8 mouse cellular contexts compared by ENCODE assay signal in genomic region chr12:101912626-101913490, GRCm38 (mm10). TPM values are rescaled to one million over a fixed set of nuclear protein-coding genes. Genes with fewer than 3 reads are reported as not detected.
DNase-seq lines count a peak whose midpoint lies in the region; ATAC-seq and TF ChIP-seq lines count a peak whose summit lies in the region.

Gene Trip11, minus strand, starts transcription at chr12:101913267.

- DNase-seq in CH12.LX (ENCODE audit: extremely low read depth): peak; percentile 88
- DNase-seq in c-Kit-positive CD71-negative TER-119-negative erythroid progenitor cells, embryonic 14.5 days (ENCODE audit: low read depth): peak; percentile 85
- DNase-seq in forebrain, embryonic 11.5 days (ENCODE audit: low spot score): peak; percentile 90
- peak; percentile 94 to 96 for DNase-seq in kidney, postnatal 25 days
- DNase-seq in liver, embryonic 13.5 days: peak; percentile 83
- peak; percentile 86 to 91 for DNase-seq in natural killer cell, adult 2 months (ENCODE audit: low spot score in 2 of 2)

- dilution Hi-C loops in CH12.LX (cut with MboI; ENCODE audit: extremely low pct_ligation_motif_present, extremely low pct_unique_long_range_greater_than_20kb, low sequenced_read_pairs): no loop called here

- H3K27ac ChIP-seq in CH12.LX (ENCODE audit: insufficient read depth, low read depth): peak within 1 kb of the TSS; percentile 57
- H3K27ac ChIP-seq in forebrain, embryonic 11.5 days (ENCODE audit: low read depth, low read length): peak within 1 kb of the TSS; percentile 37; the same call in 1 of the 2 replicates
- H3K27ac ChIP-seq in heart, embryonic 16.5 days (ENCODE audit: low read length): peak within 1 kb of the TSS; percentile 93
- peak within 1 kb of the TSS; percentile 76 for H3K27ac ChIP-seq in liver, embryonic 13.5 days
- H3K27ac ChIP-seq in stomach, embryonic 14.5 days (ENCODE audit: low read length): peak within 1 kb of the TSS; percentile 85

- H3K79me2 ChIP-seq in CH12.LX (replicated peaks; ENCODE audit: control insufficient read depth, extremely low read depth, insufficient read depth, poor library complexity, severe bottlenecking): peaks cover 37% of the 10 kb centered on the region

- peak; percentile 89 for TF ChIP-seq POLR2A in CH12.LX (IDR thresholded peaks at IDR 0.05; ENCODE audit: low read depth, low read length)

- peak; percentile 96 for ATAC-seq in forebrain, embryonic 11.5 days (replicated peaks; ENCODE audit: low FRiP score)
- ATAC-seq in heart, embryonic 16.5 days (replicated peaks; ENCODE audit: extremely low read depth, insufficient read depth, low FRiP score): peak; percentile 95
- ATAC-seq in liver, embryonic 13.5 days (ENCODE audit: low read depth): peak; percentile 97
- peak; percentile 96 for ATAC-seq in stomach, embryonic 14.5 days (ENCODE audit: insufficient number of reproducible peaks, insufficient read depth, low FRiP score, low read depth)

- peaks cover 7 to 21% of the 10 kb centered on the region in 2 experiments; a peak in 3 of 4 replicates for H3K4me1 ChIP-seq in CH12.LX (ENCODE audit: control insufficient read depth in 1 of 2, insufficient read depth in 2 of 2)
- H3K4me1 ChIP-seq in forebrain, embryonic 11.5 days (replicated peaks; ENCODE audit: control insufficient read depth, insufficient read depth, low read length): no peaks in the 10 kb centered on the region; the same call in 1 of the 2 replicates
- peaks cover 18% of the 10 kb centered on the region for H3K4me1 ChIP-seq in heart, embryonic 16.5 days (ENCODE audit: control insufficient read depth, insufficient read depth, low read length)
- peaks cover 30% of the 10 kb centered on the region for H3K4me1 ChIP-seq in liver, embryonic 13.5 days (replicated peaks)
- H3K4me1 ChIP-seq in stomach, embryonic 14.5 days (ENCODE audit: control insufficient read depth, insufficient read depth, low read length): peaks cover 10% of the 10 kb centered on the region; the same call in 1 of the 2 replicates

- H3K9me3 ChIP-seq in CH12.LX (replicated peaks; ENCODE audit: low read length): peaks cover 6% of the 10 kb centered on the region
- H3K9me3 ChIP-seq in forebrain, embryonic 11.5 days (ENCODE audit: control insufficient read depth, low read length): no peaks in the 10 kb centered on the region
- H3K9me3 ChIP-seq in heart, embryonic 16.5 days (replicated peaks; ENCODE audit: control insufficient read depth, low read length): no peaks in the 10 kb centered on the region; the same call in 1 of the 2 replicates
- no peaks in the 10 kb centered on the region for H3K9me3 ChIP-seq in liver, embryonic 13.5 days (replicated peaks)
- no peaks in the 10 kb centered on the region for H3K9me3 ChIP-seq in stomach, embryonic 14.5 days (ENCODE audit: control insufficient read depth, low read depth, low read length)

- no peak for TF ChIP-seq CTCF in CH12.LX (conservative IDR thresholded peaks at IDR 0.05 in 1 of 2, IDR thresholded peaks at IDR 0.05 in 1 of 2; ENCODE audit: low read depth in 2 of 2, low read length in 2 of 2)

- H3K36me3 ChIP-seq in CH12.LX (replicated peaks in 1 of 2; ENCODE audit: control insufficient read depth in 1 of 2, insufficient read depth in 1 of 2, low read length in 1 of 2): peaks cover 9 to 16% of the 10 kb centered on the region in 2 experiments
- H3K36me3 ChIP-seq in forebrain, embryonic 11.5 days (ENCODE audit: control insufficient read depth, insufficient read depth, low read length): no peaks in the 10 kb centered on the region; the same call in 1 of the 2 replicates
- H3K36me3 ChIP-seq in heart, embryonic 16.5 days (ENCODE audit: control insufficient read depth, insufficient read depth): peaks cover 11% of the 10 kb centered on the region; the same call in 1 of the 2 replicates
- H3K36me3 ChIP-seq in liver, embryonic 13.5 days: peaks cover 15% of the 10 kb centered on the region
- peaks cover 4% of the 10 kb centered on the region for H3K36me3 ChIP-seq in stomach, embryonic 14.5 days (ENCODE audit: control insufficient read depth, insufficient read depth, low read length)

- TF ChIP-seq EP300 in CH12.LX (IDR thresholded peaks at IDR 0.05; ENCODE audit: low read length): no peak

- peak within 1 kb of the TSS; percentile 99 for H3K4me2 ChIP-seq in CH12.LX (ENCODE audit: insufficient read depth, low read depth, poor library complexity, severe bottlenecking)
- H3K4me2 ChIP-seq in forebrain, embryonic 11.5 days (ENCODE audit: low read depth, low read length, severe bottlenecking): peak within 1 kb of the TSS; percentile 79
- peak within 1 kb of the TSS; percentile 79 for H3K4me2 ChIP-seq in heart, embryonic 16.5 days (ENCODE audit: low read depth, low read length)
- H3K4me2 ChIP-seq in liver, embryonic 13.5 days: peak within 1 kb of the TSS; percentile 84
- H3K4me2 ChIP-seq in stomach, embryonic 14.5 days (replicated peaks; ENCODE audit: low read depth, low read length): peak within 1 kb of the TSS; percentile 73

- no peaks in the 10 kb centered on the region for H3K27me3 ChIP-seq in CH12.LX (replicated peaks)
- H3K27me3 ChIP-seq in forebrain, embryonic 11.5 days (ENCODE audit: control insufficient read depth, insufficient read depth, low read length): no peaks in the 10 kb centered on the region
- H3K27me3 ChIP-seq in heart, embryonic 16.5 days (ENCODE audit: control insufficient read depth, insufficient read depth, low read length): no peaks in the 10 kb centered on the region
- H3K27me3 ChIP-seq in liver, embryonic 13.5 days: no peaks in the 10 kb centered on the region
- H3K27me3 ChIP-seq in stomach, embryonic 14.5 days (ENCODE audit: control insufficient read depth, insufficient read depth, low read length): no peaks in the 10 kb centered on the region

- in situ Hi-C loops in CH12.LX (cut with MboI; ENCODE audit: low pct_ligation_motif_present, low pct_unique_long_range_greater_than_20kb, low sequenced_read_pairs): no loop called here

- H3K9ac ChIP-seq in CH12.LX (ENCODE audit: insufficient read depth, low read depth): peak within 1 kb of the TSS; percentile 90
- peak within 1 kb of the TSS; percentile 75 for H3K9ac ChIP-seq in forebrain, embryonic 11.5 days (ENCODE audit: low read length)
- H3K9ac ChIP-seq in heart, embryonic 16.5 days (ENCODE audit: low read length): peak within 1 kb of the TSS; percentile 85
- H3K9ac ChIP-seq in liver, embryonic 13.5 days: peak within 1 kb of the TSS; percentile 94
- H3K9ac ChIP-seq in stomach, embryonic 14.5 days (replicated peaks; ENCODE audit: low read depth, low read length): peak within 1 kb of the TSS; percentile 75

- WGBS in forebrain, embryonic 11.5 days: under 1% methylated on average over 69 of the region's 69 CpGs
- under 1% methylated on average over 69 of the region's 69 CpGs for WGBS in heart, embryonic 16.5 days
- under 1% methylated on average over 69 of the region's 69 CpGs for WGBS in liver, embryonic 13.5 days (ENCODE audit: insufficient replicate concordance)
- under 1% methylated on average over 69 of the region's 69 CpGs for WGBS in stomach, embryonic 14.5 days

- H3K4me3 ChIP-seq in CH12.LX (replicated peaks in 1 of 3; ENCODE audit: low read depth in 2 of 3, low read length in 2 of 3, poor library complexity in 1 of 3): peak within 1 kb of the TSS; percentile 94 to 96 (median 95)
- peak within 1 kb of the TSS; percentile 89 for H3K4me3 ChIP-seq in forebrain, embryonic 11.5 days (ENCODE audit: low read depth, low read length)
- peak within 1 kb of the TSS; percentile 70 for H3K4me3 ChIP-seq in heart, embryonic 16.5 days (ENCODE audit: low read length)
- peak within 1 kb of the TSS; percentile 90 for H3K4me3 ChIP-seq in liver, embryonic 13.5 days (replicated peaks)
- peak within 1 kb of the TSS; percentile 63 for H3K4me3 ChIP-seq in stomach, embryonic 14.5 days (ENCODE audit: low read depth, low read length)

- TF ChIP-seq RAD21 in CH12.LX (IDR thresholded peaks at IDR 0.05; ENCODE audit: low read depth, low read length): no peak

TF ChIP-seq in CH12.LX, 34 proteins besides CTCF, POLR2A, EP300 and RAD21 (continues in another document):
- peak; percentile 91 for TF ChIP-seq HCFC1 (IDR thresholded peaks at IDR 0.05; ENCODE audit: low read depth, low read length)
- no peak for TF ChIP-seq RCOR1 (conservative IDR thresholded peaks at IDR 0.05; ENCODE audit: low read depth, low read length)
- TF ChIP-seq CHD2 (IDR thresholded peaks at IDR 0.05; ENCODE audit: low read length): peak; percentile 71
- TF ChIP-seq GABPA (IDR thresholded peaks at IDR 0.05; ENCODE audit: insufficient replicate concordance, low read depth, low read length): peak; percentile 62; the same call in 1 of the 2 replicates
- no peak; the same call in 1 of the 2 replicates for TF ChIP-seq SIN3A (IDR thresholded peaks at IDR 0.05; ENCODE audit: low read length)
- TF ChIP-seq KAT2A (IDR thresholded peaks at IDR 0.05; ENCODE audit: insufficient replicate concordance, low read length): peak; percentile 78; the same call in 1 of the 2 replicates
- TF ChIP-seq CHD1 (IDR thresholded peaks at IDR 0.05; ENCODE audit: low read depth, low read length): 0 out of 2 replicates have a peak, but pooled peaks have one; percentile 54
- no peak for TF ChIP-seq JUND (conservative IDR thresholded peaks at IDR 0.05; ENCODE audit: low read depth, low read length)
- peak; percentile 50; the same call in 1 of the 2 replicates for TF ChIP-seq POLR2AphosphoS2 (IDR thresholded peaks at IDR 0.05; ENCODE audit: low read depth, low read length)
- peak; percentile 58; the same call in 1 of the 2 replicates for TF ChIP-seq MAX (IDR thresholded peaks at IDR 0.05; ENCODE audit: low read length)
- no peak for TF ChIP-seq JUN (IDR thresholded peaks at IDR 0.05; ENCODE audit: insufficient read depth, low read depth, low read length)
- TF ChIP-seq NRF1 (IDR thresholded peaks at IDR 0.05; ENCODE audit: low read depth, low read length): peak; percentile 67
- peak; percentile 82 for TF ChIP-seq ZMIZ1 (IDR thresholded peaks at IDR 0.05; ENCODE audit: low read depth, low read length)
- TF ChIP-seq IRF4 (IDR thresholded peaks at IDR 0.05; ENCODE audit: low read depth, low read length): peak; percentile 46; the same call in 1 of the 2 replicates
- no peak for TF ChIP-seq MAZ (IDR thresholded peaks at IDR 0.05; ENCODE audit: low read depth, low read length)
- peak; percentile 99 for TF ChIP-seq TCF12 (IDR thresholded peaks at IDR 0.05; ENCODE audit: low read depth, low read length)
- peak; percentile 88 for TF ChIP-seq TBP (conservative IDR thresholded peaks at IDR 0.05; ENCODE audit: low read depth, low read length)

RNA-seq across cellular contexts. Expression of gene Trip11, which starts in this region (rescaled TPM):
- total RNA-seq in CH12.LX (2012; rRNA removed) (12.8 and 13.3 TPM in 2 replicates), CH12.LX (2014; rRNA removed) (5.1 and 5.5 TPM in 2 replicates)
- 8.0 and 10.4 TPM in 2 replicates for polyA plus RNA-seq in CH12.LX (2012; ENCODE audit: insufficient read length, low read depth)
- 16.7 and 16.9 TPM in 2 replicates for polyA plus RNA-seq in forebrain, embryonic 11.5 days (2014; fragmentation: Nextera tagmentation; extraction: Ambion mirVana)
- 19.8 and 20.8 TPM in 2 replicates for polyA plus RNA-seq in heart, embryonic 16.5 days (2015; fragmentation: Nextera tagmentation; extraction: Ambion mirVana)
- 8.9 and 9.0 TPM in 2 replicates for polyA plus RNA-seq in liver, embryonic 13.5 days (2015; fragmentation: Nextera tagmentation; extraction: Ambion mirVana)
- 40.2 and 40.9 TPM in 2 replicates for polyA plus RNA-seq in stomach, embryonic 14.5 days (2014; fragmentation: Nextera tagmentation; extraction: Ambion mirVana)

Comparison
In these comparisons a context has a peak if more than half of its experiments do, and no peak if none do; other contexts are left out.
1. Peak in every context shown above with its lines: DNase-seq, ATAC-seq, H3K4me3 ChIP-seq and H3K27ac ChIP-seq.
2. H3K27ac ChIP-seq: peak in every context shown above with its lines; median percentile 93 in heart, embryonic 16.5 days; 85 in stomach, embryonic 14.5 days; 76 in liver, embryonic 13.5 days; 57 in CH12.LX; 37 in forebrain, embryonic 11.5 days.